Mouse (Mus musculus) embryonic facial prominence, embryonic 13.5 days (tissue): ENCODE data around the gene Slc38a4. TPM values are rescaled to one million over a fixed set of nuclear protein-coding genes. Genes with fewer than 3 reads are reported as not detected.

Experiments used
- ATAC-seq: fragments of 200-750 bp; cut with Nextera tagmentation; 2 replicates; pipeline ENCODE4 v1.8.0; 2017; ENCODE audit warnings: low read depth; ENCODE audit not compliant: insufficient number of reproducible peaks, insufficient read depth, low FRiP score, low TSS enrichment
- H3K27ac ChIP-seq: fragments of 300-500 bp; sonication (generic); 2 replicates; pipeline ENCODE4 v1.5.1; 2015; ENCODE audit warnings: moderate library complexity, mild to moderate bottlenecking, inconsistent platforms
- H3K27me3 ChIP-seq: fragments of 300-500 bp; sonication (generic); 2 replicates; pipeline ENCODE4 v1.6.1; 2015; ENCODE audit warnings: mild to moderate bottlenecking, inconsistent platforms
- H3K36me3 ChIP-seq: fragments of 300-500 bp; sonication (generic); 2 replicates; pipeline ENCODE4 v1.6.1; 2015; ENCODE audit warnings: mild to moderate bottlenecking, inconsistent platforms
- H3K4me1 ChIP-seq: fragments of 300-500 bp; sonication (generic); 2 replicates; pipeline ENCODE4 v1.6.1; 2015; ENCODE audit warnings: inconsistent platforms
- H3K4me2 ChIP-seq: fragments of 300-500 bp; sonication (generic); 2 replicates; pipeline ENCODE4 v1.6.1; 2015; ENCODE audit warnings: moderate library complexity, mild to moderate bottlenecking, inconsistent platforms
- H3K4me3 ChIP-seq: fragments of 300-500 bp; sonication (generic); 2 replicates; pipeline ENCODE4 v1.5.1; 2015; ENCODE audit warnings: mild to moderate bottlenecking, inconsistent platforms
- H3K9ac ChIP-seq: fragments of 300-500 bp; sonication (generic); 2 replicates; pipeline ENCODE4 v1.6.1; 2015; ENCODE audit warnings: mild to moderate bottlenecking, inconsistent platforms
- H3K9me3 ChIP-seq: fragments of 300-500 bp; sonication (generic); 2 replicates; pipeline ENCODE4 v1.6.1; 2016; ENCODE audit warnings: inconsistent platforms
- WGBS: fragments of 180-500 bp; shearing (Covaris S2); methylation state at CpG from one replicate; pipeline ENCODE4 v1.1.7; 2015; ENCODE audit warnings: mixed read lengths; 5-methylcytosine and 5-hydroxymethylcytosine counted together
- polyA plus RNA-seq: library from polyadenylated mRNA; unstranded; fragments of >200 nt; fragmentation: Nextera tagmentation; extraction: Ambion mirVana; gene quantifications from 2 replicates; pipeline ENCODE4 v1.2.1, GENCODE M21; 2015

The Slc38a4 gene
- polyA plus RNA-seq, 1 experiment from 2014 or later, result 46.9 TPM

DNA sequence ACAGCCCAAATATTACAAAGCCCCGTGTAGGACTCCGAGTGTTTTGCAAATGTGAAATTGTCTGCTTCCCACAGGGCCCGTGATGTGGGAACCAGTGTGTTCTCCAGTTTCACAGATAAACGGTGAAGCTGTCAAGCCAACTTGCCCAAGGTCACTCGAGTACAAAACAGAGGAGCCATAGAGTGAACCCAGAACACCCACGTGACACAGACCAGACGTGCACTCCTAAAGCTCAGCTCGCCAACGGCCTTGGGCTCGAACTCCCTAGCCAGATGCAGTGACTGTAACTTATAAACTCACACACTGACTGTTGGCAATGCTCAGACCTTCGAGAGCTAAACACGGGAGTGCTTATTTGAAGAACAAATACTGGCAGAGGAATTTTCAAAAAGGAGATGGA, 5.3 kb downstream of the Slc38a4 start:
- Histone ChIP-seq H3K9ac (no peak overlapping the region), H3K4me3 (no peak overlapping the region), H3K4me1 (peaks cover 24% of the 10 kb centered on the region; the same call in 1 of the 2 replicates), H3K9me3 (peaks cover 14% of the 10 kb centered on the region; the same call in 1 of the 2 replicates), H3K4me2 (no peak overlapping the region), H3K27me3 (no peaks in the 10 kb centered on the region), H3K36me3 (no peaks in the 10 kb centered on the region), H3K27ac (no peak overlapping the region)
- no peak for ATAC-seq
- 40% methylated on average over 12 of the region's 12 CpGs for WGBS

DNA sequence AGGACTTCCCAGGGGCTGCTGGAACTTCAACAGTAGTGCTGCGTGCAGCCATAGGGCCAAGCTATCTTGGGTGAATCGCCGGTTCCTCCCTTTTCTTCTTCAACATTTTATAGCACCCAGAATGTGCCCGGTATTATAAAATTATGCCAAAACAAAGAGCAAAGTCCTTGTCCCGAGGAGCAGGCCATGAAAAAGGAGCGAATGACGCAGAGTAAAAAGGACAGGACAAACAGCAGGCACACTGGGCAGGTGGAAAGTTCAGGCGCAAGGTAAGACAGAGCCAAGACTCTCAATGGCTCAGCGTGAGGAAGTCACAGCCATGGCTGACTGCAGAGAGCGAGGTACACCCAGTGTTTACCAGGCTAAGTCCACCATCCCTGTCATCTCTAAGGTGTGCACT, 5.7 kb downstream of the Slc38a4 start:
- peaks cover 24% of the 10 kb centered on the region; the same call in 1 of the 2 replicates for H3K4me1 ChIP-seq
- H3K9me3 ChIP-seq, result peaks cover 9% of the 10 kb centered on the region; the same call in 1 of the 2 replicates
- H3K27ac ChIP-seq, result no peak overlapping the region
- no peak overlapping the region for H3K4me3 ChIP-seq
- H3K4me2 ChIP-seq, result no peak overlapping the region
- 0 out of 2 replicates have a peak overlapping the region, but pooled peaks have one; percentile 32 for H3K9ac ChIP-seq
- H3K27me3 ChIP-seq, result no peaks in the 10 kb centered on the region
- H3K36me3 ChIP-seq, result no peaks in the 10 kb centered on the region
- ATAC-seq, result no peak
- WGBS, result 64% methylated on average over 10 of the region's 10 CpGs

DNA sequence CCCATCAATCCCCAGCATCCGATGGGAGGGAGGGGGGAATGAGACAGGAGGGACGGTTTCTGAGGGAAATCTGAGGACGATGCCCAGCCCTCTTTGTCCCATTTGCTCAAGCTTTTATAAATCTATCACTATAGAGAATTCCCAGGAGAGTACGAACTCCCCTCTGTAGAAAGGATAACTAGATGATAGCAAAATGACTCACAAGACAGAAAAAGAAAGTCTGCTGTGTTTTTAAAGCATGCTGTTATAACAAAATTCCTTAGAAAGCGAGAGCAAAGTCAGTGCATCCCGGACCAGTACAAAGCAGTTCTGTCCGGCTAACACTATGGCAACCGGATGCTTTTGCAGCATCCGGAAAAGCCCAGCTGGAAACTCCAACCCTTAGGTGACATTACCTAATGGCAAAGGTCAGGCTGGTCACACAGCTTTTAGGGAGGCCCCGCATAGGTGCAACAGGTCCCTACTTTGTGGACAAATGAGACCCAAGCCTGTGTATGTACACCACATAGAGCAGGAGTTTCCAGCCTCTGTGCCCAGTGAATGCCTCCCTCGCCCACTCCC, 6.4 kb downstream of the Slc38a4 start:
- 0 out of 2 replicates have a peak overlapping the region, but pooled peaks have one; percentile 32 for H3K9ac ChIP-seq
- H3K4me1 ChIP-seq, result peaks cover 24% of the 10 kb centered on the region; the same call in 1 of the 2 replicates
- H3K4me2 ChIP-seq, result no peak overlapping the region
- no peaks in the 10 kb centered on the region for H3K36me3 ChIP-seq
- no peak overlapping the region for H3K27ac ChIP-seq
- 0 out of 2 replicates have a peak, but pooled peaks have one; percentile 26 for ATAC-seq
- no peak overlapping the region for H3K4me3 ChIP-seq
- WGBS, result 41% methylated on average over 11 of the region's 11 CpGs
- no peaks in the 10 kb centered on the region for H3K27me3 ChIP-seq
- 0 out of 2 replicates have a peak, but pooled peaks cover 4% of the 10 kb centered on the region for H3K9me3 ChIP-seq

GRCm38 (mm10) chr15:97048267-97048666, 7.5 kb downstream of the Slc38a4 start:
- 89% methylated on average over 5 of the region's 5 CpGs for WGBS
- Histone ChIP-seq H3K4me2 (no peak overlapping the region), H3K9me3 (no peaks in the 10 kb centered on the region), H3K4me1 (peaks cover 23% of the 10 kb centered on the region), H3K27ac (no peak overlapping the region), H3K36me3 (no peaks in the 10 kb centered on the region), H3K27me3 (no peaks in the 10 kb centered on the region), H3K4me3 (no peak overlapping the region), H3K9ac (no peak overlapping the region)
- no peak for ATAC-seq

DNA sequence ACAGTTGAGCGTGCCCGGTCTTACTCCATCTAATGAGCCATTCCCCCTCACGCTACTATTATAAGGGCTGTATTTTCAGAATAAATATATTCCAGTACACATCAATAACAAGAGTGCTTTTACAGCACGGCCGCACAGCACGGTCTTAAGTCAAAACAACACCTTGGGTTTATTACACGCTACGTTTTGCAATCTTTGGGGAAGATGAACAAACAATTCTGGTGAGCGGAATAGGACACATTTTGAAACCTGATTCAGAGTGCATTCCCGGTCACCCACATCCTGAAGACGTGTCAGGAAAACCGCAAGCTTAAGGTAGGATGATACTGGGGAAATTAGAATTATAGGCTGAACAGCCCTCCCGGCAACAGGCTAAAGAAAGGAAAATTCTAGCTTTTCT, 11.8 kb downstream of the Slc38a4 start:
- Histone ChIP-seq H3K27me3 (no peaks in the 10 kb centered on the region), H3K4me3 (no peak overlapping the region), H3K36me3 (no peaks in the 10 kb centered on the region), H3K9me3 (no peaks in the 10 kb centered on the region), H3K27ac (no peak overlapping the region), H3K4me1 (peaks cover 8% of the 10 kb centered on the region), H3K4me2 (no peak overlapping the region), H3K9ac (no peak overlapping the region)
- ATAC-seq, result no peak
- 71% methylated on average over 13 of the region's 13 CpGs for WGBS

GRCm38 (mm10) chr15:97042001-97042491, 13.7 kb downstream of the Slc38a4 start:
- Histone ChIP-seq H3K9me3 (no peaks in the 10 kb centered on the region), H3K4me2 (no peak overlapping the region), H3K36me3 (no peaks in the 10 kb centered on the region), H3K27me3 (no peaks in the 10 kb centered on the region), H3K4me1 (peaks cover 6% of the 10 kb centered on the region), H3K27ac (peak overlapping the region; percentile 64), H3K9ac (no peak overlapping the region), H3K4me3 (no peak overlapping the region)
- 46% methylated on average over 7 of the region's 7 CpGs for WGBS
- no peak for ATAC-seq

GRCm38 (mm10) chr15:97041182-97041581, 14.6 kb downstream of the Slc38a4 start:
- Histone ChIP-seq H3K27ac (peak overlapping the region; percentile 64), H3K27me3 (no peaks in the 10 kb centered on the region), H3K4me1 (peaks cover 6% of the 10 kb centered on the region), H3K36me3 (no peaks in the 10 kb centered on the region), H3K9ac (no peak overlapping the region), H3K9me3 (no peaks in the 10 kb centered on the region), H3K4me2 (no peak overlapping the region), H3K4me3 (no peak overlapping the region)
- WGBS, result 91% methylated on average over 9 of the region's 9 CpGs
- ATAC-seq, result no peak

- H3K9ac ChIP-seq, result no peak overlapping the region
- no peaks in the 10 kb centered on the region for H3K36me3 ChIP-seq
- WGBS, result 84% methylated on average over 8 of the region's 8 CpGs
- H3K4me3 ChIP-seq, result no peak overlapping the region
- no peak overlapping the region for H3K4me2 ChIP-seq
- ATAC-seq, result no peak
- H3K4me1 ChIP-seq, result peaks cover 11% of the 10 kb centered on the region
- H3K9me3 ChIP-seq, result no peaks in the 10 kb centered on the region
- H3K27me3 ChIP-seq, result no peaks in the 10 kb centered on the region
- H3K27ac ChIP-seq, result no peak overlapping the region
These were observed 18.0 kb downstream of the Slc38a4 start for GRCm38 (mm10) chr15:97037710-97038109.

DNA sequence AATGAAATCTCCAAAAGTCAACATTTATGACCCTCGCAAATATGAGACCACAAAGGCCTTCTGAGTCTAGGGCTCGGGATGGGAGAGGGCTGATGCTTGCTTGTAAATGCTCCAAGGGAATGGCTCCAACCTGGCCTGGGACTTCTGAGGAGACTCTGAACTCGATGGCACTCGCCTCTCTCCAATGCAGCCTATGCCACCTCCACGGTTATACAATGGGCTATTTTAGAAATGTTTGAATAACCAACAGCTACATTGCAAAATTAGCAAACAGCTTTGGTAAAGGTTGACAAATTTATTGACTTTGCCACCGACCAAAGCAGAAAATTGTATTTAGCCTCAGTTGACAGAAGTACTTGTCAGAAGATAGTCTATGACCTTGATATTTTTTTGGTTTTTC, 19.9 kb downstream of the Slc38a4 start:
- WGBS, result 84% methylated on average over 6 of the region's 6 CpGs

DNA sequence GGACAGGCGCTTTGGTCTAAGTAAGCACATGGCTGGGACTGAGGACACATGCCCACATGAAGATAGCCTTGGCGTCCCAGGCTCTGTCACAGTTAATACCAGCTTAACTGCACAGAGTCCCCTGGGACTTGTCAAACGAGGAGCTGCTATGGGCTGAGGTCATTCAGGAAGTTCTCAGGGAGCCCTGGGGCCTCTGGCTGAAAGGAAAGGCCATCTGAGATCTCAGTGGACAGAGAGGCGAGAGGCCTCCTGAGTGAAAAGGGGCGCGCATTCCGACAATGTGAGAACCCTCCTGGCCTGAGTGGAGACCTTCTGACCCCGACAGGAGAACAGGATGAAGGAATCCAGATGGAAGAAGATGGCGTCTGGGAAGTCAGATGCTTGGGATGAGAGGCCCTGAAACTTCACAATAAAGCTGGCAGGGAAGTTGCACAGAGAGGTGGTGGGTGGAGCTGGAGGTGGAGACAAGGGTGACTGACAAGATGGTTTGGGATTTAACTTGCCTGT, 22.2 kb downstream of the Slc38a4 start:
- ATAC-seq, result no peak
- H3K4me2 ChIP-seq, result no peak overlapping the region
- no peak overlapping the region for H3K4me3 ChIP-seq
- no peak overlapping the region for H3K9ac ChIP-seq
- no peaks in the 10 kb centered on the region for H3K9me3 ChIP-seq
- H3K36me3 ChIP-seq, result no peaks in the 10 kb centered on the region
- WGBS, result 32% methylated on average over 9 of the region's 9 CpGs
- no peak overlapping the region for H3K27ac ChIP-seq
- H3K4me1 ChIP-seq, result peaks cover 5% of the 10 kb centered on the region
- H3K27me3 ChIP-seq, result no peaks in the 10 kb centered on the region

More for the DNA sequence above, 19.9 kb downstream of the Slc38a4 start:
- Histone ChIP-seq H3K9me3 (no peaks in the 10 kb centered on the region), H3K27ac (no peak overlapping the region), H3K9ac (no peak overlapping the region), H3K4me1 (peaks cover 5% of the 10 kb centered on the region), H3K4me2 (no peak overlapping the region), H3K4me3 (no peak overlapping the region), H3K27me3 (no peaks in the 10 kb centered on the region), H3K36me3 (no peaks in the 10 kb centered on the region)
- no peak for ATAC-seq

- H3K27me3 ChIP-seq, result no peaks in the 10 kb centered on the region
- H3K27ac ChIP-seq, result no peak overlapping the region
- 92% methylated on average over 5 of the region's 5 CpGs for WGBS
- peaks cover 5% of the 10 kb centered on the region for H3K4me1 ChIP-seq
- no peak overlapping the region for H3K4me2 ChIP-seq
- ATAC-seq, result no peak
- no peak overlapping the region for H3K9ac ChIP-seq
- H3K4me3 ChIP-seq, result no peak overlapping the region
- H3K9me3 ChIP-seq, result no peaks in the 10 kb centered on the region
- H3K36me3 ChIP-seq, result no peaks in the 10 kb centered on the region
These were observed 23.9 kb downstream of the Slc38a4 start for GRCm38 (mm10) chr15:97031886-97032285.

DNA sequence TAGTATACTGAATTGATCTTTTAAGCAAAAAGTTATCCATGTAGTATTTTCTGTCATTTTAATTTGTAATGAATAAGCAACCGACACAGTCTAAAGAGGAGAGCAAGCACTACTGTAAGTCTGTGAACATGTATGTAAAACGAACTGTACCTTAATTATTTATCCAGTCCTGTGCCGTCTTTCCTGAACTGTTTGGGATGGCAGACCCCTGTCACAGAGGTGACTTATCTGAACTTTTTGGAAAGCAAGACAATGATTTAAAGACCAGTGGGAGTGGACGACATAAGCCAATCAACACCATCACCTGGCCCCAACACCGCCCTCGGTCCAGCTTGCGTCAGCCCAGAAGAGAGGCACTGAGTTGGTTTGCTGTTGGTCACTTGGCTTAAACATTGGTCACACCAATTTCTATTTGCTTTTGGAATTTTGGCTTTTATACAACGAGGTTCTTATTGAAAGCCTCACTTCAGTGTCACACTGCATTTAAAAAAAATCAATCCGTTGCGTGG, 24.7 kb downstream of the Slc38a4 start:
- H3K9me3 ChIP-seq, result no peaks in the 10 kb centered on the region
- WGBS, result 90% methylated on average over 10 of the region's 10 CpGs
- H3K4me2 ChIP-seq, result no peak overlapping the region
- no peak overlapping the region for H3K4me3 ChIP-seq
- H3K4me1 ChIP-seq, result peaks cover 5% of the 10 kb centered on the region
- H3K36me3 ChIP-seq, result no peaks in the 10 kb centered on the region
- H3K9ac ChIP-seq, result no peak overlapping the region
- ATAC-seq, result no peak
- H3K27ac ChIP-seq, result no peak overlapping the region
- H3K27me3 ChIP-seq, result no peaks in the 10 kb centered on the region
